Mouse (Mus musculus) layer of hippocampus, adult 11-12 months (tissue): Measurements from ENCODE around the gene Gm960.

Experiments used
- DNase-seq: peaks from one replicate; pipeline ENCODE4 v3.0.0; 2022; ENCODE audit warnings: low spot score

Gm960 gene

GRCm38 (mm10) chr19:4711601-4712155, 13.2 kb upstream of the Gm960 start:
- no peak for DNase-seq

- peak; percentile 83 for DNase-seq
These were observed 12.7 kb upstream of the Gm960 start, which contains the start of gene Sptbn2 for GRCm38 (mm10) chr19:4711098-4711600. TSS of gene Sptbn2 (plus strand) at chr19:4711167.

GRCm38 (mm10) chr19:4708765-4709164, 10.3 kb upstream of the Gm960 start:
- DNase-seq, result no peak

GRCm38 (mm10) chr19:4701221-4701620, 2.8 kb upstream of the Gm960 start:
- no peak for DNase-seq

GRCm38 (mm10) chr19:4700656-4701055, 2.2 kb upstream of the Gm960 start:
- no peak for DNase-seq

- no peak for DNase-seq
These were observed 1.4 kb upstream of the Gm960 start for GRCm38 (mm10) chr19:4699821-4700220.

- no peak for DNase-seq
These were observed 388 bp upstream of the Gm960 start for GRCm38 (mm10) chr19:4698856-4699255.

- no peak for DNase-seq
These were observed 747 bp downstream of the Gm960 start for GRCm38 (mm10) chr19:4697721-4698120.

GRCm38 (mm10) chr19:4697121-4697520, 1.3 kb downstream of the Gm960 start:
- no peak for DNase-seq

- DNase-seq, result no peak
These were observed 4.1 kb downstream of the Gm960 start for GRCm38 (mm10) chr19:4694346-4694745.

GRCm38 (mm10) chr19:4672401-4672800, 26.1 kb downstream of the Gm960 start:
- DNase-seq, result no peak

GRCm38 (mm10) chr19:4670776-4671175, 27.7 kb downstream of the Gm960 start:
- DNase-seq, result no peak

GRCm38 (mm10) chr19:4666815-4667214, 31.7 kb downstream of the Gm960 start:
- no peak for DNase-seq

GRCm38 (mm10) chr19:4658156-4658555, 40.3 kb downstream of the Gm960 start:
- DNase-seq, result no peak

- DNase-seq, result peak; percentile 50
These were observed 51.5 kb downstream of the Gm960 start for GRCm38 (mm10) chr19:4646917-4647492.

- peak; percentile 83 for DNase-seq
These were observed 54.2 kb downstream of the Gm960 start for GRCm38 (mm10) chr19:4644271-4644670.

GRCm38 (mm10) chr19:4635986-4636385, 62.5 kb downstream of the Gm960 start:
- no peak for DNase-seq

- DNase-seq, result peak; percentile 65
These were observed 69.6 kb downstream of the Gm960 start for GRCm38 (mm10) chr19:4628819-4629218.

GRCm38 (mm10) chr19:4625829-4626535, 72.5 kb downstream of the Gm960 start:
- DNase-seq, result no peak

GRCm38 (mm10) chr19:4625179-4625828, 73.2 kb downstream of the Gm960 start, which contains the start of gene Rce1:
TSS of gene Rce1 (minus strand) at chr19:4625641.
- DNase-seq, result peak; percentile 89

- no peak for DNase-seq
These were observed 73.9 kb downstream of the Gm960 start for GRCm38 (mm10) chr19:4624406-4625178.

- DNase-seq, result no peak
These were observed 74.5 kb downstream of the Gm960 start for GRCm38 (mm10) chr19:4624006-4624405.
